Mouse (Mus musculus) gonadal fat pad, adult 2 months (tissue): ENCODE data around the gene Gamt. TPM values are rescaled to one million over a fixed set of nuclear protein-coding genes. Genes with fewer than 3 reads are reported as not detected.
A peak's percentile ranks its signal among the peaks of the same experiment; 100 is the strongest.

ENCODE experiments used
- DNase-seq: peaks from one replicate; pipeline ENCODE4 v3.0.0-alpha.2; 2012; ENCODE audit warnings: low read depth
- polyA plus RNA-seq: library from polyadenylated mRNA; depleted of rRNA; stranded (reverse); fragments of >200 nt; gene quantifications from 2 replicates; pipeline ENCODE4 v1.2.3, GENCODE M21; 2012

The Gamt gene
- polyA plus RNA-seq, 1 experiment: 252 TPM

GRCm38 (mm10) chr10:80285222-80286070 lies 24.6 kb upstream of the Gamt start:
- DNase-seq: no peak

- DNase-seq: no peak
Measured at GRCm38 (mm10) chr10:80282481-80283441, 21.9 kb upstream of the Gamt start.

GRCm38 (mm10) chr10:80281921-80282371 lies 21.1 kb upstream of the Gamt start:
- no peak for DNase-seq

- DNase-seq: no peak
Measured at GRCm38 (mm10) chr10:80281304-80281703, 20.5 kb upstream of the Gamt start.

GRCm38 (mm10) chr10:80279273-80279672 lies 18.5 kb upstream of the Gamt start:
- DNase-seq: no peak

- no peak for DNase-seq
Measured at GRCm38 (mm10) chr10:80278390-80278789, 17.6 kb upstream of the Gamt start.

- no peak for DNase-seq
Measured at GRCm38 (mm10) chr10:80276238-80276637, 15.4 kb upstream of the Gamt start.

- DNase-seq: no peak
Measured at GRCm38 (mm10) chr10:80273847-80274246, 13.0 kb upstream of the Gamt start.

GRCm38 (mm10) chr10:80271870-80272585 lies 11.2 kb upstream of the Gamt start:
- DNase-seq: no peak

GRCm38 (mm10) chr10:80271186-80271843 lies 10.5 kb upstream of the Gamt start:
- DNase-seq: no peak

- DNase-seq: no peak
Measured at GRCm38 (mm10) chr10:80270734-80271181, 9.9 kb upstream of the Gamt start.

GRCm38 (mm10) chr10:80270099-80270498 lies 9.3 kb upstream of the Gamt start:
- no peak for DNase-seq

- no peak for DNase-seq
Measured at GRCm38 (mm10) chr10:80265149-80265486, 4.3 kb upstream of the Gamt start.

GRCm38 (mm10) chr10:80264341-80265148 lies 3.7 kb upstream of the Gamt start:
- peak; percentile 75 for DNase-seq

- no peak for DNase-seq
Measured at GRCm38 (mm10) chr10:80262776-80263365, 2.1 kb upstream of the Gamt start.

- no peak for DNase-seq
Measured at GRCm38 (mm10) chr10:80262169-80262568, 1.4 kb upstream of the Gamt start.

GRCm38 (mm10) chr10:80261585-80261968 lies 765 bp upstream of the Gamt start:
- DNase-seq: peak; percentile 81

- no peak for DNase-seq
Measured at GRCm38 (mm10) chr10:80259861-80260641, 761 bp downstream of the Gamt start.

GRCm38 (mm10) chr10:80259463-80259805 lies 1.4 kb downstream of the Gamt start:
- no peak for DNase-seq
